Comparison of ENCODE assay signal across 24 mouse cellular contexts in genomic region chr5:30615819-30616218, GRCm38 (mm10). TPM values are rescaled to one million over a fixed set of nuclear protein-coding genes. Genes with fewer than 3 reads are reported as not detected.
DNase-seq lines count a peak whose midpoint lies in the region; ATAC-seq lines count a peak whose summit lies in the region.
"Had no signal": no experiment of that assay in that cellular context is flagged by ENCODE, and none has a peak within 500 bp of the region (broad histone marks: within the 10 kb centered on the region; RNA-seq: fewer than 3 reads in every experiment).

No protein-coding gene starts in this region.

- no peak for DNase-seq in heart, embryonic 10.5 days (ENCODE audit: low spot score)
- no peak for DNase-seq in heart, adult 11 months
- no peak for DNase-seq in heart, adult 9 months (ENCODE audit: low spot score in 2 of 2)
- DNase-seq in lung, postnatal 4 days = no peak
- DNase-seq: cerebellum, adult 11 months; gastrocnemius, adult 2 months; gastrocnemius, postnatal 36 days; kidney, adult 11 months; kidney, postnatal 25 days; lung, adult 2 months; right cerebral cortex, postnatal 25 days; thymus, postnatal 4 days had no signal

- H3K27ac ChIP-seq in heart, embryonic 10.5 days = peak overlapping the region; percentile 84
- H3K27ac ChIP-seq in heart, embryonic 15.5 days = peak overlapping the region; percentile 89
- H3K27ac ChIP-seq in lung, embryonic 16.5 days (ENCODE audit: low read length) = peak overlapping the region; percentile 15; the same call in 1 of the 2 replicates
- H3K27ac ChIP-seq: embryonic facial prominence, embryonic 13.5 days; forebrain, embryonic 10.5 days; forebrain, embryonic 15.5 days; gastrocnemius, adult 2 months; hindbrain, embryonic 10.5 days; hindbrain, embryonic 15.5 days; liver, embryonic 14.5 days; midbrain, embryonic 15.5 days had no signal

- no peak overlapping the region for H3K9ac ChIP-seq in heart, embryonic 15.5 days
- H3K9ac ChIP-seq in lung, embryonic 16.5 days (ENCODE audit: low read length) = no peak overlapping the region
- H3K9ac ChIP-seq: embryonic facial prominence, embryonic 13.5 days; forebrain, embryonic 15.5 days; hindbrain, embryonic 15.5 days; liver, embryonic 14.5 days; midbrain, embryonic 15.5 days had no signal

- 68% methylated on average over 4 of the region's 4 CpGs for WGBS in heart, embryonic 10.5 days
- 53% methylated on average over 4 of the region's 4 CpGs for WGBS in heart, embryonic 15.5 days
- WGBS in lung, embryonic 16.5 days = 45% methylated on average over 4 of the region's 4 CpGs

- H3K9me3 ChIP-seq in heart, embryonic 10.5 days = no peaks in the 10 kb centered on the region
- no peaks in the 10 kb centered on the region for H3K9me3 ChIP-seq in heart, embryonic 15.5 days (replicated peaks)
- no peaks in the 10 kb centered on the region for H3K9me3 ChIP-seq in lung, embryonic 16.5 days (ENCODE audit: control insufficient read depth, low read length)
- H3K9me3 ChIP-seq: embryonic facial prominence, embryonic 13.5 days; forebrain, embryonic 10.5 days; forebrain, embryonic 15.5 days; hindbrain, embryonic 10.5 days; hindbrain, embryonic 15.5 days; midbrain, embryonic 15.5 days had no signal

- H3K4me2 ChIP-seq in heart, embryonic 15.5 days = no peak overlapping the region
- no peak overlapping the region for H3K4me2 ChIP-seq in lung, embryonic 16.5 days (ENCODE audit: low read depth, low read length)
- H3K4me2 ChIP-seq: embryonic facial prominence, embryonic 13.5 days; forebrain, embryonic 15.5 days; hindbrain, embryonic 15.5 days; midbrain, embryonic 15.5 days had no signal

- peaks cover 16% of the 10 kb centered on the region for H3K27me3 ChIP-seq in heart, embryonic 10.5 days (ENCODE audit: insufficient read depth, poor library complexity, severe bottlenecking)
- H3K27me3 ChIP-seq in heart, embryonic 15.5 days = peaks cover 3% of the 10 kb centered on the region
- no peaks in the 10 kb centered on the region for H3K27me3 ChIP-seq in lung, embryonic 16.5 days (ENCODE audit: control insufficient read depth, insufficient read depth, low read depth, low read length)

- peaks cover 70% of the 10 kb centered on the region for H3K4me1 ChIP-seq in heart, embryonic 10.5 days
- peaks cover 62% of the 10 kb centered on the region for H3K4me1 ChIP-seq in heart, embryonic 15.5 days (replicated peaks)
- H3K4me1 ChIP-seq in lung, embryonic 16.5 days (replicated peaks; ENCODE audit: control insufficient read depth, insufficient read depth, low read length) = peaks cover 46% of the 10 kb centered on the region

- H3K36me3 ChIP-seq in heart, embryonic 10.5 days = no peaks in the 10 kb centered on the region
- no peaks in the 10 kb centered on the region for H3K36me3 ChIP-seq in heart, embryonic 15.5 days
- no peaks in the 10 kb centered on the region for H3K36me3 ChIP-seq in lung, embryonic 16.5 days (ENCODE audit: control insufficient read depth, insufficient read depth, low read length)
- H3K36me3 ChIP-seq: embryonic facial prominence, embryonic 13.5 days; forebrain, embryonic 10.5 days; forebrain, embryonic 15.5 days; hindbrain, embryonic 10.5 days; hindbrain, embryonic 15.5 days; midbrain, embryonic 15.5 days had no signal

- H3K4me3 ChIP-seq in heart, embryonic 10.5 days = no peak overlapping the region
- no peak overlapping the region for H3K4me3 ChIP-seq in heart, embryonic 15.5 days
- no peak overlapping the region for H3K4me3 ChIP-seq in lung, embryonic 16.5 days (ENCODE audit: low read length)
- H3K4me3 ChIP-seq: embryonic facial prominence, embryonic 13.5 days; forebrain, embryonic 10.5 days; forebrain, embryonic 15.5 days; gastrocnemius, adult 2 months; hindbrain, embryonic 10.5 days; hindbrain, embryonic 15.5 days; midbrain, embryonic 15.5 days had no signal

- ATAC-seq in heart, embryonic 15.5 days (replicated peaks; ENCODE audit: insufficient number of reproducible peaks, insufficient read depth, low FRiP score, low read depth) = no peak
- no peak for ATAC-seq in lung, embryonic 16.5 days (ENCODE audit: low read depth)
- ATAC-seq in frontal cortex, adult (ENCODE audit: low TSS enrichment) = no peak
- ATAC-seq: forebrain, embryonic 15.5 days; inflammation-experienced regulatory T-cells, adult 6 months; Patski had no signal

RNA-seq across cellular contexts. Expression of gene Kcnk3, which starts 27.8 kb away (rescaled TPM):
- polyA plus RNA-seq in heart, embryonic 10.5 days (2016; fragmentation: Nextera tagmentation; extraction: Ambion mirVana) = 17.0 and 34.2 TPM in 2 replicates
- 16.5 and 27.5 TPM in 2 replicates for polyA plus RNA-seq in heart, embryonic 15.5 days (2015; fragmentation: Nextera tagmentation; extraction: Ambion mirVana)
- 11.3 and 15.3 TPM in 2 replicates for polyA plus RNA-seq in lung, embryonic 16.5 days (2015; fragmentation: Nextera tagmentation; extraction: Ambion mirVana)
- polyA plus RNA-seq: Patski had no signal

RNA-seq across cellular contexts. Expression of gene Slc35f6, which starts 31.9 kb away (rescaled TPM):
- polyA plus RNA-seq in heart, embryonic 10.5 days (2016; fragmentation: Nextera tagmentation; extraction: Ambion mirVana) = 25.5 and 28.4 TPM in 2 replicates
- 22.2 and 28.2 TPM in 2 replicates for polyA plus RNA-seq in heart, embryonic 15.5 days (2015; fragmentation: Nextera tagmentation; extraction: Ambion mirVana)
- polyA plus RNA-seq in lung, embryonic 16.5 days (2015; fragmentation: Nextera tagmentation; extraction: Ambion mirVana) = 26.9 and 28.2 TPM in 2 replicates

RNA-seq across cellular contexts. Expression of gene Cenpa, which starts 50.8 kb away (rescaled TPM):
- polyA plus RNA-seq in heart, embryonic 10.5 days (2016; fragmentation: Nextera tagmentation; extraction: Ambion mirVana) = 323 and 372 TPM in 2 replicates
- 210 and 218 TPM in 2 replicates for polyA plus RNA-seq in heart, embryonic 15.5 days (2015; fragmentation: Nextera tagmentation; extraction: Ambion mirVana)
- polyA plus RNA-seq in lung, embryonic 16.5 days (2015; fragmentation: Nextera tagmentation; extraction: Ambion mirVana) = 280 and 298 TPM in 2 replicates

Comparison
In these comparisons a context has a peak if more than half of its experiments do, and no peak if none do; other contexts are left out.
1. H3K27ac ChIP-seq: peak in every context shown above with its lines; median percentile 89 in heart, embryonic 15.5 days; 84 in heart, embryonic 10.5 days; 15 in lung, embryonic 16.5 days.